Mouse (Mus musculus): ENCODE data around the gene Pim1.
"Not testable (repeated sequence)": the region's sequence is repeated elsewhere in the genome, so short reads cannot be mapped to it uniquely, and the experiment has no call there.

Pim1 gene

DNA sequence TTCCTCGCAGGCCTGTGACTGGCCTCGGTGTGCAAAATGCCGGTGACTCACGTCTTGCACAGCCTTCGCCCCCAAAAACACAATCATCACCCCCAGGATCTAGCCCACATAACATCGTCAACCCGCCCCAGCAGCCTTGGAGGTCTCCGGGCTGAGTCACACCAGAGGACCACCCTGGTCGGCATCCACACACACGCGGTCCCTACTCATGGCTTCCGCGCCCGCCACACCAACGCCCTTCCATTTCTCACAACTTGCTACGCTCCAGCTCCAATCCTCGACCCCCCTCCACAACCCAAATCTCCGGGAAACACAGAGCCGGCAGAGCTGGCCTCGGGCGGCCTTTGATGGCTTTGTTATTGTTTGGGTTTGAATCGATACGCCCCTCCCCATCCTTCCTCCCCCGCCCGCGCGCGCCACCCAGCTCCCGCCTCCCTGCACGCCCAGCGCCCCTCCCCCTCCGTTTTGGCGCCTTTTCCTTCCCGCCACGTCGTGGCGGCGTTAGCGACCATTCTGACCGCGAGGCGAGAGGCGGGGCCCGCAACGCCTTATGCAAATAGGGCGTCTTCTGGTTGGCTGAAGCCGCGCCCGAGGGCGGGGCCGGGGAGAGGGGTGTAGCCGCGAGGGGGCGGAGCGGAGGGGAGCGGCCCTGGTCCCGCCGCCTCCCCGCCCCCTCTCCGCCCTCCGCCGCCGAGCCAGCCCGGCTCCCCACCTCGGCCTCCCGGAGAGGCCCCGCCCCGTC, 411 bp upstream of the Pim1 start:
- in situ Hi-C loops (cut with MboI; ENCODE audit: low pct_unique_long_range_greater_than_20kb in 1 of 2, low sequenced_read_pairs in 2 of 2, unreplicated experiment in 1 of 2) = loop anchor here in 1 of 2 experiments (5.0 kb wide), 1 partner anchor 93 kb away; no protein-coding TSS in a partner anchor

DNA sequence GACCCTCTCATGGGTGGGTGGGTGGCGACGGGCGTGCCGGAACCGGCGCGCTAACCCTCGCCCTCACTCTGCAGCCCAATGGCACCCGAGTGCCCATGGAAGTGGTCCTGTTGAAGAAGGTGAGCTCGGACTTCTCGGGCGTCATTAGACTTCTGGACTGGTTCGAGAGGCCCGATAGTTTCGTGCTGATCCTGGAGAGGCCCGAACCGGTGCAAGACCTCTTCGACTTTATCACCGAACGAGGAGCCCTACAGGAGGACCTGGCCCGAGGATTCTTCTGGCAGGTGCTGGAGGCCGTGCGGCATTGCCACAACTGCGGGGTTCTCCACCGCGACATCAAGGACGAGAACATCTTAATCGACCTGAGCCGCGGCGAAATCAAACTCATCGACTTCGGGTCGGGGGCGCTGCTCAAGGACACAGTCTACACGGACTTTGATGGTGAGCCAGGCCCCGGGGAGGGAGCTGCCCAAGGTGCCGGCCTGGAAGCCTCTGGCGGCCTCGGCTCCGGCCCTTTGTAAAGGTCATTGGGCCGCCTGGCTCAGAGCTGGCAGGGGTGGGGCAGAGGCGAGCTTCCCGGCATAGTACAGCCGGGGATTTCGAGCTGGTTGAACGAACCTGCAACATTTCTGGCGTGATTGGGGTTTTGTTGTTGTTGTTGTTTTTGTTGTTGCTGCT, 1.2 kb downstream of the Pim1 start:
- in situ Hi-C loops (cut with MboI; ENCODE audit: low pct_unique_long_range_greater_than_20kb in 1 of 2, low sequenced_read_pairs in 2 of 2, unreplicated experiment in 1 of 2) = no loop called here

- in situ Hi-C loops (cut with MboI; ENCODE audit: low pct_unique_long_range_greater_than_20kb in 1 of 2, low sequenced_read_pairs in 2 of 2, unreplicated experiment in 1 of 2) = no loop called here
Measured at GRCm38 (mm10) chr17:29492269-29493191, 2.0 kb downstream of the Pim1 start.

DNA sequence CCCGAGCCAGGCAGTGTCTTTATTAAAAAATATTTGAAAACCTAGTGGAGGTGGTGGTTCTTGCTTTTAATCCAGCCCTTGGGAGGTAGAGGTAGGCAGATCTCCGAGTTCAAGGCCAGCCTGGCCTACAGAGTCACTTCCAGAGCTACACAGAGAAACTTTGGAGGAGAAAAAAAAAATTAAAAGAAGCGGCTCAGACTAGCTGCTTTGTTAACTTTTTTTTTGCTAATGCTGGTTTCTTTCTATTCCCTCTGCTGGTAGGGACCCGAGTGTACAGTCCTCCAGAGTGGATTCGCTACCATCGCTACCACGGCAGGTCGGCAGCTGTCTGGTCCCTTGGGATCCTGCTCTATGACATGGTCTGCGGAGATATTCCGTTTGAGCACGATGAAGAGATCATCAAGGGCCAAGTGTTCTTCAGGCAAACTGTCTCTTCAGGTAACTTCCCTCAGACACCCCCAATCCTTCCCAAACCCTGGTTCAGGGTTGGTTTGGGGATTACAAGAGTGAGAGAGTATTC, 3.0 kb downstream of the Pim1 start:
- in situ Hi-C loops (cut with MboI; ENCODE audit: low pct_unique_long_range_greater_than_20kb in 1 of 2, low sequenced_read_pairs in 2 of 2, unreplicated experiment in 1 of 2) = no loop called here

GRCm38 (mm10) chr17:29494062-29494731, 3.6 kb downstream of the Pim1 start:
- in situ Hi-C loops (cut with MboI; ENCODE audit: low pct_unique_long_range_greater_than_20kb in 1 of 2, low sequenced_read_pairs in 2 of 2, unreplicated experiment in 1 of 2) = no loop called here

GRCm38 (mm10) chr17:29494732-29495076, 4.2 kb downstream of the Pim1 start:
- in situ Hi-C loops (cut with MboI; ENCODE audit: low pct_unique_long_range_greater_than_20kb in 1 of 2, low sequenced_read_pairs in 2 of 2, unreplicated experiment in 1 of 2) = no loop called here

- in situ Hi-C loops (cut with MboI; ENCODE audit: low pct_unique_long_range_greater_than_20kb in 1 of 2, low sequenced_read_pairs in 2 of 2, unreplicated experiment in 1 of 2) = no loop called here
Measured at GRCm38 (mm10) chr17:29496211-29497070, 5.9 kb downstream of the Pim1 start.

DNA sequence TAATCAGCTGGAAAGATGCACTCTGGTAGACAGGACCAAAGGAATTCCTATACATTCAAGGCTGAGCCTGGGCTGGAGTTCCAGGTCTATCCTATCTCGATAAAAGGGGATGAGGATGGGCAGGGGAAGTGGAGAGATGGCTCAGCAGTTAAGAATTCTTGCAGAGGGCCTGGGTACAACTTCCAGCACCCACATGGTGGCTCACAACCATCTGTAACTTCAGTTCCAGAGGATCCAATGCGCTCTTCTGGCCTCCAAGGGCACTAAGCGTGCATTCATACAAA, 6.5 kb downstream of the Pim1 start:
- in situ Hi-C loops (cut with MboI; ENCODE audit: low pct_unique_long_range_greater_than_20kb in 1 of 2, low sequenced_read_pairs in 2 of 2, unreplicated experiment in 1 of 2) = no loop called here

- in situ Hi-C loops (cut with MboI; ENCODE audit: low pct_unique_long_range_greater_than_20kb in 1 of 2, low sequenced_read_pairs in 2 of 2, unreplicated experiment in 1 of 2) = not testable (repeated sequence)
Measured at GRCm38 (mm10) chr17:29497481-29497880, 6.9 kb downstream of the Pim1 start.

- in situ Hi-C loops (cut with MboI; ENCODE audit: low pct_unique_long_range_greater_than_20kb in 1 of 2, low sequenced_read_pairs in 2 of 2, unreplicated experiment in 1 of 2) = no loop called here
Measured at GRCm38 (mm10) chr17:29498028-29498427, 7.5 kb downstream of the Pim1 start.

GRCm38 (mm10) chr17:29498952-29499351, 8.4 kb downstream of the Pim1 start:
- in situ Hi-C loops (cut with MboI; ENCODE audit: low pct_unique_long_range_greater_than_20kb in 1 of 2, low sequenced_read_pairs in 2 of 2, unreplicated experiment in 1 of 2) = not testable (repeated sequence)

GRCm38 (mm10) chr17:29499511-29499910, 9.0 kb downstream of the Pim1 start:
- in situ Hi-C loops (cut with MboI; ENCODE audit: low pct_unique_long_range_greater_than_20kb in 1 of 2, low sequenced_read_pairs in 2 of 2, unreplicated experiment in 1 of 2) = no loop called here

GRCm38 (mm10) chr17:29500243-29500740, 9.7 kb downstream of the Pim1 start:
- in situ Hi-C loops (cut with MboI; ENCODE audit: low pct_unique_long_range_greater_than_20kb in 1 of 2, low sequenced_read_pairs in 2 of 2, unreplicated experiment in 1 of 2) = loop anchor here (25.0 kb wide), 1 partner anchor 238 kb away; the partner anchor contains the start of genes BC004004 (in 2 of the 2) and Ppil1 (in 2 of the 2)

- in situ Hi-C loops (cut with MboI; ENCODE audit: low pct_unique_long_range_greater_than_20kb in 1 of 2, low sequenced_read_pairs in 2 of 2, unreplicated experiment in 1 of 2) = loop anchor here (25.0 kb wide), 1 partner anchor 239 kb away; the partner anchor contains the start of genes BC004004 (in 2 of the 2) and Ppil1 (in 2 of the 2)
Measured at GRCm38 (mm10) chr17:29500802-29501469, 10.4 kb downstream of the Pim1 start.

DNA sequence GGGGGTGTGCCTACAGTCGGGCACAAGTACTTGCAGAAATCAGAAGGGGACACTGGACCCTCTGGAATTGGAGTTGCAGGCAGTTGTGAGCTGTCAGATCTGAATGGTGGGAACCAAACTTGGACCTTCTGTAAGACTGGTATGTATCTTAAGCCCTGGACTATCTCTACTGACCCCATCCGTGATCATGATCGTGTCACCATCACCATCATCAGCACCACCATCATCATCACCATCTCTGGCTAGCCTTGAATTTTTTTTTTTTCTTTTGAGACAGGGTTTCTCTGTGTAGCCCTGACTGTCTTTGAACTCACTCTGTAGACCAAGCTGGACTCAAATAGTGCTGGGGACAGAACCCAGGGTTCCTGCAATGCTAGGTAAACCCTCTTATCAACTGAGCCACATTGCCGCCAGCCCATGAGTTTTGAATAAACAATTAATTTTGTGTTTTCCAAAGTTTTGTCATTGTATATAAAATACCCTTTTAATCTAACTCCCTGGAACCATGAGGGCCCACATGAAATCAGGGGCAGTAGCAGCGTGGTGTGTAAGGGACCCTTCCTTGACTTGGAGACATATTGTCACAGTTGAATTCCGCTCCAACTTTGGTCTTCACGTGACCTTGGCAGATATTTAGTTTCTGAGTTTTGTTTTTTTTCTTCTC, 11.6 kb downstream of the Pim1 start:
- in situ Hi-C loops (cut with MboI; ENCODE audit: low pct_unique_long_range_greater_than_20kb in 1 of 2, low sequenced_read_pairs in 2 of 2, unreplicated experiment in 1 of 2) = loop anchor here (25.0 kb wide), 1 partner anchor 240 kb away; the partner anchor contains the start of genes BC004004 (in 2 of the 2) and Ppil1 (in 2 of the 2)

Data from mouse embryonic stem cell (cell line).